Mouse (Mus musculus) urinary bladder, postnatal 36 days (tissue): ENCODE results near the gene Sumf1.

ENCODE experiments used
- DNase-seq, 2 experiments: peaks; one replicate each; pipeline ENCODE4 v3.0.0; 2022; ENCODE audit warnings: low spot score in 2 of 2, mixed read lengths in 1 of 2

Gene Sumf1

GRCm38 (mm10) chr6:108148435-108148834 lies 36.9 kb downstream of the Sumf1 start:
- DNase-seq: no peak

GRCm38 (mm10) chr6:108146637-108147036 lies 38.7 kb downstream of the Sumf1 start:
- no peak for DNase-seq

- no peak for DNase-seq
Observed at GRCm38 (mm10) chr6:108145941-108146588, 39.3 kb downstream of the Sumf1 start.

- DNase-seq: no peak
Observed at GRCm38 (mm10) chr6:108145241-108145640, 40.1 kb downstream of the Sumf1 start.

GRCm38 (mm10) chr6:108142796-108143195 lies 42.6 kb downstream of the Sumf1 start:
- no peak for DNase-seq

- DNase-seq: no peak
Observed at GRCm38 (mm10) chr6:108140722-108141490, 44.5 kb downstream of the Sumf1 start.

DNA sequence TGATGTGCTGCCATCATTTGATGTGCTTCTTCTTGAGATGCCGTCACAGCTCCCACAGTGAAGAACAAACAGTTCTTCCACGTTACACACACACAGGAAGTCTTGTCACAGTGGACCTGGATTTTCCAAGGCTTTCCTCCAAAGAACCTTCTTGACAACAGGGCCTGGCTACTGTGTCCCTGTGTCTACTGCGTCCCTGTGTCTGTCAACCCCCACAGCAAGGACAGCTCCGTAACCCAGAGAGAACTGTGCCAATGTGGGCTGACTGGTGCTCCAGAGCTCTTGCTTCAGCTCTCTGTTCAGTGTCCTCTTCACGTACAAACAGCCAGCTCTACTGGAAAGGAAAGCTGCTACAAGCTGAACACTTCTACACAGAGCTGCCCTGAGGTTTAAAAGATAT lies 48.4 kb downstream of the Sumf1 start:
- DNase-seq: no peak

- no peak for DNase-seq
Observed at GRCm38 (mm10) chr6:108136286-108136685, 49.1 kb downstream of the Sumf1 start.

- DNase-seq: no peak
Observed at GRCm38 (mm10) chr6:108132268-108132935, 53.0 kb downstream of the Sumf1 start.

DNA sequence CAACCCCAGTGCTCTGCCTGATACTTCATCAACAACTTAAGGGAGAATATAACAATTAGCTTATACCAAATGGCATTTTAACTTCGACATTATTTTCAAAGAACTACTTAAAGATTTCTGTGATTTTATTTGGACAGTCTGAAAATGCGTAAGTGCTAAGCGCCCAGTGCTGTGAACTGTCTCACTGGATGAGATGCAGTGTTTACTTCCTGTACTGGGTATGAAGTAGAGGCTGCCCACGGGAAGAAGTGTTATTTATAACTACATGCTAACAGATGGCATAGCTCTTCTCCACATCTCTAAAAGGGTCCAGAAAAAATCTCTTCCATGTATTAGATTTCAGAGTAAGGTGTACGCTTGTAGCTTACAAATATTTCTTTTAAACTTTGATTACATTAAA lies 54.7 kb downstream of the Sumf1 start:
- DNase-seq: no peak

DNA sequence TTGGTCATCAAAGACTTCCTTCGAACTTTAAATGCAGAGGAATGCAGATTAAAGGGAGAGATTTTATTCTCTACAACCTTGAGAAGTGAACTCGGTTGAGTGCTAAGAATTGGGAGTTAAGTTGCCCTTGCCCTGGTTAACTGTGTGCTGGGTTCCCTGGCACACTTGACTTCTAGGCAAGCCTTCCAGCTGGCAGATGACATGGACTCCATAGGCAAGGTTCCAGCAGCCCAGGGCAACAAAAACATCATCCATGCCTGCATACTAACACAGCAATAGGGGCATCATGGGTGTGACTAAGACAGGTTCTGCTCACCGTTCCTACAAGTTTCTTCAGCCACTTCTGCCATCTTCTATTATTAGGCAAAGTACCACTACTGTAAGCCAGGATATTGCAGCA lies 58.8 kb downstream of the Sumf1 start:
- DNase-seq: peak in 1 of 2 experiments; percentile 21

- no peak for DNase-seq
Observed at GRCm38 (mm10) chr6:108125474-108125873, 59.9 kb downstream of the Sumf1 start.

GRCm38 (mm10) chr6:108117881-108118280 lies 67.5 kb downstream of the Sumf1 start:
- DNase-seq: no peak

GRCm38 (mm10) chr6:108114971-108115370 lies 70.4 kb downstream of the Sumf1 start:
- DNase-seq: no peak

DNA sequence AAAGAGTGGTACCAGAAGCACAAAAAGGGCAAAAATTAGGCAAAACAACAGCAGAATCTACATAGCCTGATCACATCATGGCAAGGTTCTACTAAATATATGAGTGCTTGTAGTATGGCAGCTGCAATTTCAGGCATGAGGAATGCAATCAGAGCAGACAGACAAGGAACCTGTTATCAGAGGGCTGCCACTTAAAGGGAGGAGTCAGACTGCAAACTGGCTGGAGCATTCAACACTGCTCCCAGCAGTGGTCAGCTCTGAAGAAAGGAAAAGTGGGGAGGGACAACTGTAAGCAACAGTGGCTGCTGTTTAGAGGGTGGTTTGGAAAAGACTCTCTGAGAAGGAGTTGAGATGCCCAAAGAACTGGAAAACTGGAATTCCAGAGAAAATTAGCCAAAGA lies 73.7 kb downstream of the Sumf1 start:
- no peak for DNase-seq

- no peak for DNase-seq
Observed at GRCm38 (mm10) chr6:108110336-108110735, 75.0 kb downstream of the Sumf1 start.

DNA sequence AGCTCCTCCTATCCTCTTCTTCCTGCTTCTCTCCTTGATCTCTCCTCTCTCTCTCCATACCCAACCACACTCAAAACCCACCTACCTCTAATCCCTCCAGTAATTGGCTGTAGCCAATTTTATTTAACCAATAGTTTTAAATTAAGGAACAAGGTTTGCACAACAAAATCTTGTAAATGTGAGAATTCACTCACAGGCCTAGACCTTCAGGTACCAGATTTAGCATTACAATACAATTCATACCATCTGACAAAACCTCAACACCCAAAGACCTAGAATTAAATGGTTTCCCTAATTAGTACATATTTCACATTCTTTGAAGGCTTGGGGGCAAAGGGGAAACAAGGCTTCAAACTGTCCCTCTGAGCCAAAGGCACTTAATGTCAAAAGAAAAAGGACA lies 78.0 kb downstream of the Sumf1 start:
- no peak for DNase-seq

- no peak for DNase-seq
Observed at GRCm38 (mm10) chr6:108101936-108102830, 83.2 kb downstream of the Sumf1 start.

DNA sequence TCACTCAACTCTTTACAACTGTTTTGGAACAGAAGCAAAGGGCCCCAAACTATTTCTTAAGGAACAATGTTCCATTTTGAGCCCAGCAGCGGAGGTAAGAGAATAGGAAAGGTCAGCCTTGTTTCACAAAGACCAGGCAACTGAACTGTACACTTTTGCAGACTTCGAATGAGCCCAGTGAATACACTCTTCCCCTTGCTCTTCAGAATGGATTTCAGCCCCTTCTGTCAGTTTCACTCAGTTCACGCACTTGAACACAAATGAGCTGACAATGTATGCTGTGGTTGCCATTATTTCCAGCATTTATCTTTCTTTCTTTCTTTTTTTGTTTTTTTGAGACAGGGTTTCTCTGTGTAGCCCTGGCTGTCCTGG lies 86.5 kb downstream of the Sumf1 start:
- DNase-seq: no peak

DNA sequence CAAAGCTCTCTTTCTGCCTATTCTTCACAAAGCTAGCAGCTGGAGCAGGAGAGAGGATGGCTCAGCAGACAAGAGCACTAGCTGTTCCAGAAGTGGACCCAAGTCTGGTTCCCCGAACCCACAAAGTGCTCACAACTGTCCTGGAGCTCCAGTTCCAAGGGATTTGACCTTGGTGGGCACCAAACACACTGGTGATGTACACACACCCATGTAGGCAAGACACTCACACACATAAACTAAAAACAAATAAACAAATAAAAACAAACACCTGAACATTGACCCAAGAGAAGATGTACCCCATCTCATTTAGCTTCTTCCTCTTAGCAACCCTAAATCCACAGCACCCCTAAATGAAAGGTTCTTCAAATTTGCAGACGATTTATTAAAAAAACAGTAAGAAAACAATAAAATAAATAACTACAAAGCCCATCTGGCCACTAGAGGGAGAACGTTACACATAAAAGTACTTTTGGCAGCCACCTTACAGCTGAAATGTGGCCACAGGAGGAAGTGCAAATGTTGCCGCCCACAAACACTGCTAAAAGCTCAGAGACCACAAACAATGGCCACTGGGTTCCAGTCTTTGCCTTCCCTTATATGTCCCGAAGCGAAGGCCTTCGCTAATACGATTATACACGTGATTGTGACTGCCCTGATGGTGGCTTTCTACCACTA lies 87.1 kb downstream of the Sumf1 start:
- peak; percentile 48 to 59 for DNase-seq

DNA sequence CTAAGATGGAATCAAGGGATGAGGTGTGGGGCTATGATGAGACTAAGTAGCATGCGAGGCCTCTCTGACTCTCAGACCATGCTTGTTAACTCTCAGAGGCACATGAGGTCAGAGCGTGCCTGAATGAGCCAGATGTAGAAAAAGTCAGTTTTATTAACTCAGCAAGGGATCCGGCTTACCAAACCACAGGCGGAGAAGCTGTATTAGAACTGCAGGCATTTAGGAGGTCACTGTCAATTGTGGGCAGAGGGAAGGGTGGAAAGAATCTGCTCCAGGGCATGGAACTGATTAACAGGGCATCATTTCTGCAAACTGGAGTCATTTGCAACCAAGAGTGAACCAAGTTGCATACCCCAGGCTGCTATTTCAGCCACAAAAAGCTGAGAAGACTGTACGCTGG lies 89.9 kb downstream of the Sumf1 start:
- no peak for DNase-seq
